Mouse (Mus musculus): ENCODE results near the gene Dmkn.

Dmkn gene

DNA sequence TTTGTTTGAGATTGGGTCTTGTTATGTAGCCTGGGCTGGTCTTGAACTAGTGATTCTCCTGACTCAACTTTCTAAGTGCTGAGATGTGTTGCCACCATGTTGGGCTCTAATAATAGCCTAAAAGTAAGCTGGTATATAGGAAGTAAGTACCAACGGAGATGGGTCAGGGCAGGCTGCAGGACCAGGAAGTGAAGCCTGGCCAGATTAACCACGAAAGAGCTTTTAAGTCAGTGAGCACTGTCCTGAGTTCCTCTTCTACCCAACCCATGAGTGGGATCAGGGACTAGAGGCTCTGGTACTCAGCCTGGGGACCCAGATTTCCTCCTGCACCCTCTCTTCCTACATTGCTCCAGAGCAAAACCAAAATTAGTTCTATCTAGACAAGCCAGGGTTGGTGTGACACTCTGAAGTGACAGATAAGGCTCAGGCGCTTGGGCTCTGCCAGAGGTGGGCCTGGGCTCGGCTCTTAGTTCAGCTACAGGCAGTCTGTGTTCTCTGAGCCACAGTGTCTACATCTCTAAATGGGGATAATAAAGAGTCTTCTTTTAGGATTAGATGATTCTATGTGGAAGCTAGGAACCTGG is 1.7 kb upstream of the Dmkn start:
- no peak for DNase-seq (ENCODE audit: low spot score)

- DNase-seq (ENCODE audit: low spot score) = no peak
Measured at GRCm38 (mm10) chr7:30765173-30765572, 1.6 kb downstream of the Dmkn start.

- no peak for DNase-seq (ENCODE audit: low spot score)
Measured at GRCm38 (mm10) chr7:30766408-30766807, 2.9 kb downstream of the Dmkn start.

DNA sequence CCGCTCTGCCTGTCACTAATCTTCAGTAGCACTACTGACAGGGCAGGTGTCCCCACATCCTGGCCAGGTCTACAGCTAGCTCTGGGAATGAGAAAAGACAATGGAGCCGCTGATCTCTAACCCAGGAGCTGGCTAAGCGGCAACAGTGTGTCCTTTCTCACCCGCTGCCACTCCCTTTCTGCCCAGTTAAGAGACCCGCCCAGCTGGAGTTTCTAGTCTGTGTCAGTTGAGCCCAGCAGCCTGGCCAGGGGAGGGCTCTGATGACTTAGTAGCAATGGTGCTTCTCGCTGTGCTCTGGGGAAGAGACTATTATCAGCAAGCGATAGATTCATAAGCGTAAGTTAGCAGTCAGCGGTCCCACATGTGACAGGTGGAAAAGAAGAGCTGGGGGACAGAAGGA is 5.7 kb downstream of the Dmkn start:
- DNase-seq (ENCODE audit: low spot score) = no peak

DNA sequence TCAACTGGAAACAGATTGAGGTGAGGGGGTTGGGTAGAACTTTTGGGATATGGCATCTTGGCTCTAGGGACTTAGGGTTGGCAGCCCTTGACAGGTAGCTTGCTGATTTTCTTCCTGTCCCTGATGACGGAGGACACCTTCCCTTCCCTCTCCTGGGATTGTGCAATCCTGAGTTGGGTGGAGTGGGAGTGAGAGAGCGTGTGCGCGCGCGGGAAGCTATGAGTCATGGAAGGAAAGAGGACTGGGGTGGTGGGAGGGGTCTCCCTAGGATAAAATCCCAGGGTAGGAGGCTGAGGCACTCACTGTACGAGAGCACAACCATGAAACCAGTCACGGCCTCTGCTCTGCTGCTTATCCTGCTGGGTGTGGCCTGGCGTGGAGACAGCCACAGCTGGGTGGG is 12.5 kb downstream of the Dmkn start:
- no peak for DNase-seq (ENCODE audit: low spot score)

DNA sequence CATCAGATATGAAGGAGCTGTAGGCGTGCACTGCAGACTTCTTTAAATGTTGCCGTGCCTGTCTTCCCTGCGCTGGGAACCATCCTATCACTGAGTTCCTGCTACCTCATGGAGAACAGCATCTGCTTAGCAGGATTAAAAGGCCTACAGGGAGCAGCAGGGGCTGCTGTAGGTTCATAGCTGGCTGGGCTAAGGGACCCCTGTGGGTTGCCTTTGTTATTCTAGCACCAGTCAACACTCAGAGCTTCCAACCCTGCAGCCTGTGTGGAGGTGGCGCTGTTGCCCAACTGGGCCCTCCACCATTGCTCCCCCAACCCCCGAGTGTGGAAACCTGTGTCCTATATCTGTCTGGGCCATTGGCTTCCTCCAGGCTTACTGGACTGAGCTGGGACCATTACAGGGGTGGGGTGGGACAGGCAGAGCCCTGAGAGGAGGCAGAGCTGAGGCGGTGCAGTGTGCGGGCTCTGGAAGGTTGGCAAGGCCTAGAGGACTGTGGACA is 13.6 kb downstream of the Dmkn start:
- no peak for DNase-seq (ENCODE audit: low spot score)

GRCm38 (mm10) chr7:30777911-30778310 is 14.4 kb downstream of the Dmkn start:
- DNase-seq (ENCODE audit: low spot score) = no peak

- DNase-seq (ENCODE audit: low spot score) = no peak
Measured at GRCm38 (mm10) chr7:30781792-30782191, 18.2 kb downstream of the Dmkn start.

DNA sequence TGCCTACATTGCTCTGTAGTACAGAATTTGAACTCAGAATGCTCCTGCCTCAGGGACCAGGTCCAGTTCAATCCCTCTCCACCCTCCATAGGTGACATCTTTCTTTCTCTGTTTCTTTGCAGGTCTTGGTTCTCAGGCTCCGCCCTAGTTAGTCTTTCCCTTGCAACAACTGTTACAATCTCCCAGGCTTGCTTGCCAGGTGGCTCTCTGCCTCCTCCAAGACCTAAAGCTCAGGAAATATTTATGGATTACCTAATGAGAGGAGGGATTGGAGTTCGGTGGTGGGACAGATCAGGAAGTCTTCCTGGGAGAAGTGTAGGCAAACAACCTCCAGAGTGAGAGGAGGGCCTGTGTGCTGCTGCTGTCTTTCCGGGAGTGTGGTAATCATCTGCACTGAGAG is 19.1 kb downstream of the Dmkn start:
- DNase-seq (ENCODE audit: low spot score) = no peak

GRCm38 (mm10) chr7:30785154-30785553 is 21.6 kb downstream of the Dmkn start:
- DNase-seq (ENCODE audit: low spot score) = no peak

GRCm38 (mm10) chr7:30785721-30786546 is 22.4 kb downstream of the Dmkn start:
- DNase-seq (ENCODE audit: low spot score) = no peak

DNA sequence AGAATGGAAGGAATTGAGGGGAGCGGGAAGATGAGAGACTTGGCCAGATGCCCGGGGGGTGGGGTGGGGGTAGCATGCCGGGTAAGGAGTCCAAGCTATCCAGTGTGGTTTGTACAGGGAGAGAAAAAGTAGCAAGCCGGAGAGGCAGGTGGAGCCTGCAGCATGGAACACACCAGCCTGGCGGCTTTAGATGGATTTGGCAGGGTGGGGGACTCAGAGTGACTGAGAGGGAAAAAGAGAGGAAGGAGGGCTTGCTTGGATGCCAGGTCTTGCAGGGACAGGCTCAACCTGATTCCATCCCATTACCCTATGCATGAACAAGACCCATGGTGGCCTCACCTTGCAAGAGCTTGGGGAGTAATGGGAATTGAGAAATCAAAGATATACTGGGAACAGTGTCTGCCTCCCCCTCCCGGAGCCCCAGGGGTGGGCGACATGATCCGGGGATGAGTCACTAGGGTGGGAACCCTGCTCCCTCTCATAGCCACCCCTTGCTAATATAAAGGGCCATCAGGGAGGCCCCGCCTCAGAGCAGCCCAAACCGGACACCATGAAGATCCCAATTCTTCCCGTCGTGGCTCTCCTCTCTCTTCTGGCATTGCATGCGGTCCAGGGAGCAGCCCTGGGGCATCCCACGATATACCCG is 23.9 kb downstream of the Dmkn start, which contains the start of gene Krtdap:
TSS of gene Krtdap (plus strand) at position 520 of the 646 bp plus-strand sequence.
- DNase-seq (ENCODE audit: low spot score) = no peak

DNA sequence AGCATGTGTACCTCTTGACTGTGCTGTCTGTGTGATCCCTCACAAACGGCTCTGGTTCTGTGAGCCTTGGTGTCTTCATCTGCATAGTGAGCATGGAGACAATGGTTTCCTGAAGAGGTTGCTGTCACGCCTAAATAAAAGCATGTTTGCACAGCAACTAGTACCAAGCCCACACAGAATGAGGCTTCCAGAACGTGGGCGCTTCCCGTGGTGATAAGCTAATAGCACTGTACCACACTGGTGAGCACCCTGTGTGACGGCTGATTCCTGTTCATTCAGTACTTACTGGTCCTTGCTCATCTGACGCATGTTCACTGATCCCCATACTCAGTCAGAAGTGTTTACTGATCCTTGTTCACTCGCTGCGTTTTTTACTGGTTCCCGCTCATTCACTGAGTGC is 26.6 kb downstream of the Dmkn start:
- DNase-seq (ENCODE audit: low spot score) = no peak

DNA sequence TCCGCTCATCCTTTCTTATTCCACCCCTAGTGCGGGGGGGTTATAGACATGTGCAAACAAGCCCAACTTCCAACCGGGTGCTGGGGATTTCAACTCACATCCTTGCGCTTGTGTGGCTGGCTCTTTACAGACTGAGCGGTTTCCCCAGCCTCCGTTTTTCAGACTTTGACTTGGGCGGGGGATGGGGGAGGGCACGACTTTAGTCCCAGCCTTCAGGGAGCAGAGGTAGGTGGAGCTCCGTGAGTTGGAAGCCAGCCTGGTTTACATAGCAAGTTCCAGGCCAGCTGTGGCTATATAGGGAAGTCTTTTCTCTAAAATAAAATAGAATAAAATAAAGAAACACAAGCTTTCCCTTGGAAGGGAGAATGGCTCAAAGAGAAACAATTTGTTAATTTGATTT is 28.4 kb downstream of the Dmkn start:
- no peak for DNase-seq (ENCODE audit: low spot score)

- DNase-seq (ENCODE audit: low spot score) = no peak
Measured at GRCm38 (mm10) chr7:30794921-30795320, 31.4 kb downstream of the Dmkn start.

DNA sequence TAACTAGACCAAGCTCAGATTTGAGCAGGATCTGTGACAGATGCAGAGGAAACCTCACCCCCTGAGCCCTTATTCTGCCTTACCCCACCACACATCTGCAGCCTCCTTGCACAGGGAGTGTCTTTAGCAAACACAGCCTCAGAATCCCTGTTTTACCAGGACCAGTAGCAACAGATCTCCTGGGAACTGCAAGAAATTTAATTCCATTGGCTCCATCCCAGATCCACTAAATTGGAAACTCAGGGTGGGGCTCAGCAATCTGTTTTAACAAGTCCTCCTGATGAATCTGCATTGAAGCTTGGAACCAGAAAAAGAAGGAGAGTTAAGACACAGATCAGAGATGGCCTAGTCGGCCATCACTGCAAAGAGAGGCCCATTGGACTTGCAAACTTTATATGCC is 33.2 kb downstream of the Dmkn start:
- no peak for DNase-seq (ENCODE audit: low spot score)

- DNase-seq (ENCODE audit: low spot score) = no peak
Measured at GRCm38 (mm10) chr7:30800653-30801052, 37.1 kb downstream of the Dmkn start.

DNA sequence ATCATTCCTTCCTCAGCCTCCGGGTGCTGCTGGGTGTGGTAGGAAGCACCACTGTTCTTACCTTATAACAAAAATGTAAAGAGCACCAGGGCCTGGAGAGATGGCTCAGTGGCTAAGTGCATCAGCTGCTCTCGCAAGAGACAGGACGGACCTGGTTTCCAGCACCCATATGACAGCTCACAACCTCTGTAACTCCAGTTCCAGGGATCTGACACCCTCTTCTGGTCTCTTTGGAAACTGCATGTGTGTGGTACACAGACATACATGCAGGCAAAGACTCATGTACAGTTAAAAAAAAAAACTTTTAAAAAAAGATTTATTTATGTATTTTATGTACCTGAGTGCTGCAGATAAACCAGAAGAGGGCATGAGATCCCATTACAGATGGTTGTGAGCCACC is 39.7 kb downstream of the Dmkn start:
- DNase-seq (ENCODE audit: low spot score) = no peak

DNA sequence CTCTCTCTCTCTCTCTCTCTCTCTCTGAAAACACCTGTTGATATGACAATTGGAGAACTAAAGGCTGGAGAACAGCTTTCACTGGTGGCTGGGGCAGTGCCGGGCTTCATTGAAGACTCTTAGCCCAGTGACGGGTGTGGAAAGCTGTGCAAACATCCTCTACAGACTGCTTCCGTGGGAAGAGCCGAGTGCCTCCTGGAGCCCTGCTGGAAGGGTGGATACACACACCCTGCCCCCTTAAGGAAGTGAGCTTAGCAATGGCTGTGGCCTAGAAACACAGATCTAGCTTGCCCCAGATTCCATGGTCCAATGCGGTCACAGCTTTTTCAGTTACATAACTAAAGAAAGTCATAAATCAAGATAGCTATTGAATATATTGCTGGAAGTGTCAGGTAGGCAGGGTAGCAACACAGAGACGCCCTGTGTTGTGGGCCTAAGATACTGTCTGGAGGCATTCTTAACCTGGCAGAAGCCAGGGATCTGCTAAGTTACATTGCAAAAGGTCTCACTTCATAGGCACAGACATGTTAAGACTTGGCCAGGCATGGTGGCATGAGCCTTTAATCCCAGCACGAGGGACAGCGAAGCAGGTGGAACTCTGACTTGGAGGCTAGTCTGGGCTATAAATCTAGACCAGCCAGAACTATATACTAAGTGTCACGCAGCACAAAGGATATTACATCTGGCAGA is 40.6 kb downstream of the Dmkn start:
- no peak for DNase-seq (ENCODE audit: low spot score)

DNA sequence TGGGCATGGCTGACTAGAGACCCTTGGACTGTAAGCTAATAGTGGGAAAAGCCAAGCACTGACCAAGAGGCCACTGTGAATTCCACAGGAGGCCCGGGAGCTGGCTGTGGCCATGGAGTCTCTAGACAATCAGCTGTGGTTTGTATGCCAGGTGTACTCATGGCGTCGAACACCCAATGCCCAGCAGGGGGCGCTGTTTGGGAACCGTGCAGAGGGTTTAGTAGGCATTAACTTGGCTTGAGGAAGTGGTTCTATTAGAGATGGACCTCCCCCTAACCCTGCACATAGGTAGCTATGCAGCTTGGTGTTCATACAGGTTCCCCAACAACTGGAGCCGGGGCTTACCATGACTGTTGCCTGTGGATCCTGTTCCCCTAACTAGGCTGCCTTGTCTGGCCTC is 42.4 kb downstream of the Dmkn start:
- DNase-seq (ENCODE audit: low spot score) = no peak

DNA sequence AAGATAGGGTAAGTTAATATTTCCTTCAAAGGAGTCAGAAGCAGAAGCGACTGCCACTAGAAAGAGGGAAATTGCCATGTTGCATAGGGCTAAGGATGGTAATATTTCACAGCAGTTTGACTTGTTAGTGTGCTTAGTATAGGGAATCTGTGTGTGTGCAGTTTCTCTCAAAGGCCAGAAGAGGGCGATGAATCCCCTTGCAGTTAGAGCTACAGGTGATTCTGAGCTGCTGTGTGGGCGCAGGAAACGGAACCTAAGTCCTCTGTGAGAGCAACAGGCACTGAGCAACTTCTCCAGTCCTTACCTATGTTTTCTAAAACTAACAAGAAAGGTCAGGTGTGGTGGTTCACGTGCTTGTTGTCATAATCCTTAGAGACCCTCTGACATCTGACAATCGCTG is 46.8 kb downstream of the Dmkn start:
- DNase-seq (ENCODE audit: low spot score) = no peak

GRCm38 (mm10) chr7:30811757-30812290 is 48.3 kb downstream of the Dmkn start:
- no peak for DNase-seq (ENCODE audit: low spot score)

Measured in urinary bladder, postnatal 10 days (tissue).